Mouse (Mus musculus) embryonic facial prominence, embryonic 13.5 days (tissue): ENCODE data around the gene Rgl2. TPM values are rescaled to one million over a fixed set of nuclear protein-coding genes. Genes with fewer than 3 reads are reported as not detected.
A peak's percentile ranks its signal among the peaks of the same experiment; 100 is the strongest.

Source experiments
- ATAC-seq: fragments of 200-750 bp; cut with Nextera tagmentation; 2 replicates; pipeline ENCODE4 v1.8.0; 2017; ENCODE audit warnings: low read depth; ENCODE audit not compliant: insufficient number of reproducible peaks, insufficient read depth, low FRiP score, low TSS enrichment
- H3K27ac ChIP-seq: fragments of 300-500 bp; sonication (generic); 2 replicates; pipeline ENCODE4 v1.5.1; 2015; ENCODE audit warnings: moderate library complexity, mild to moderate bottlenecking, inconsistent platforms
- H3K27me3 ChIP-seq: fragments of 300-500 bp; sonication (generic); 2 replicates; pipeline ENCODE4 v1.6.1; 2015; ENCODE audit warnings: mild to moderate bottlenecking, inconsistent platforms
- H3K36me3 ChIP-seq: fragments of 300-500 bp; sonication (generic); 2 replicates; pipeline ENCODE4 v1.6.1; 2015; ENCODE audit warnings: mild to moderate bottlenecking, inconsistent platforms
- H3K4me1 ChIP-seq: fragments of 300-500 bp; sonication (generic); 2 replicates; pipeline ENCODE4 v1.6.1; 2015; ENCODE audit warnings: inconsistent platforms
- H3K4me2 ChIP-seq: fragments of 300-500 bp; sonication (generic); 2 replicates; pipeline ENCODE4 v1.6.1; 2015; ENCODE audit warnings: moderate library complexity, mild to moderate bottlenecking, inconsistent platforms
- H3K4me3 ChIP-seq: fragments of 300-500 bp; sonication (generic); 2 replicates; pipeline ENCODE4 v1.5.1; 2015; ENCODE audit warnings: mild to moderate bottlenecking, inconsistent platforms
- H3K9ac ChIP-seq: fragments of 300-500 bp; sonication (generic); 2 replicates; pipeline ENCODE4 v1.6.1; 2015; ENCODE audit warnings: mild to moderate bottlenecking, inconsistent platforms
- H3K9me3 ChIP-seq: fragments of 300-500 bp; sonication (generic); 2 replicates; pipeline ENCODE4 v1.6.1; 2016; ENCODE audit warnings: inconsistent platforms
- WGBS: fragments of 180-500 bp; shearing (Covaris S2); methylation state at CpG from one replicate; pipeline ENCODE4 v1.1.7; 2015; ENCODE audit warnings: mixed read lengths; 5-methylcytosine and 5-hydroxymethylcytosine counted together
- polyA plus RNA-seq: library from polyadenylated mRNA; unstranded; fragments of >200 nt; fragmentation: Nextera tagmentation; extraction: Ambion mirVana; gene quantifications from 2 replicates; pipeline ENCODE4 v1.2.1, GENCODE M21; 2015

Gene Rgl2
- polyA plus RNA-seq, 1 experiment from 2014 or later, result 61.2 TPM

DNA sequence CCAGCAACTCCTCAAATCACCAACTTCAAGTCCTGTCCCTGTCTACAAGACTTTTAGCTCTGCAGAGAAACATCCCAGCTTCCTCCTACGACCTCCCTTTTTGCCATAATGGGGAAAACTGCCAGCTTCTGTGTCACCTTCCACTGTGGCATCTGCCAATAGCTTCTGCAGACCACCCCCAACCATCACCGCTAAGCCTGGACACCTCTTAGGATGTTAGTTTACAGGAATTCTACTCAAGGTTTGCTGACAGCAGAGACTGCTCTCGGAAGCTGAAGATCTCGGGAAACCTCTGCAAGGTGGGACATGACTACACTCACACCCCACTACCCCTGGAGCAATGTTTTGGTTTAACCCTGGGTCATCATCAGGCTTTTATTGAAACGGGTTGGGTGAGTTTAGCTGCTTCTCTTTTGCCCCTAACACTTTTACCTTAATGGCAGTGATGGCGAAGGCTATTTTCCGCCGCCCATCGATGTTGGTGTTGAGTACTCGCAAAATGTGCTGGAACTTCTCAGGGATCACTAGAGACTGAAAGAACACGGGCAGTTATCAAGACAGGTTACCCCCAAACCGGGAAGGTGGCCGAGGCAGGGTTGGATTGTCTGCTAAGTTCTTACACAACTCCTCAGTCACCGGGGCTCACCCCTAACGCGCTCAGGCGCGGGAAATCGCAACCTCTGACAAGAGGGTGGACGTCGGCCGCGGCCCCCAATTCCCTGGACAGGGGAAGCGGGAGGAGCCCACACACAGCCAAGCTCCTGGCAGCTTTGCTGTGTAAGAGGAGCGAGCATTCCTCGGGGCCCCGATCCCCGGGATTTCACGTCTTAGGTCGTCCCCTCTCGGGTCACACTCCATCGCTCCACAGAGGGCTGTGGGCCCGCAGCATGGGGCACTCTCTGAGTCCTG, 25.6 kb downstream of the Rgl2 start:
- Histone ChIP-seq H3K4me1 (peaks cover 60% of the 10 kb centered on the region), H3K4me2 (peak overlapping the region; percentile 98), H3K27ac (peak overlapping the region; percentile 93), H3K4me3 (peak overlapping the region; percentile 81), H3K9me3 (no peaks in the 10 kb centered on the region), H3K9ac (peak overlapping the region; percentile 98), H3K36me3 (peaks cover 51% of the 10 kb centered on the region), H3K27me3 (no peaks in the 10 kb centered on the region)
- ATAC-seq, result peak; percentile 2; the same call in 1 of the 2 replicates
- WGBS, result under 1% methylated on average over 33 of the region's 33 CpGs

DNA sequence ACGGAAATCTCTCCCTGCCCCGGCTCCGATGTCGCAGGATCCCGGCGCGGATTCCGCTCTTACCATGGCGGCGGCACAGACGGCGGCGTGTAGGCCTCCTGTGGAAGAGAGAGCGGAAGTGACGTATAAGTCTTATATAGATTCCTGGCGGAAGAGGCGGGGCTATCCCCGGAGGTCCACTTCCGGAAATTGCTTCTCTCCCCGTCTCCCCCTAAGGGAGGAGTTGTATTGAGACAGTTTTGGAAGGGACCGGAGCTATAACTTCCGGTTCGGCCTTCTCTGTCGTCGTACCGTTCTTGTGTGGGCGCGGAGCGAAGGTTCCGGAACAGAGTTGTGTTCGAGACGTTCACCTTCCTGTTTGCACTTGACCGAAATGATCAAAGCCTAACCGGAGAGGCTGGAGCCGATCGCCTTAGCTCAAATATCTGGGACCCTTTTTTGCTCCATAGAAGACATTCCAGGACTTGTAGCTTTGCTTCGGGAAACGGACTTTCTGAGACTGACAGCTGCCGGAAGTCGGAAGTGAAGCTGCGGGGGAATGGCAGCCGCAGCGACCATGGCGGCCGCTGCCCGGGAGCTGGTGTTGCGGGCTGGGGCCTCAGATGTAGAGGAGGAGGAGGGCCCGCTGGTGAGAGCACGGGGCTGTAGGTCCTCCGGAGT, 26.3 kb downstream of the Rgl2 start, which contains the start of the genes Vps52 and Rps18:
TSS of gene Vps52 (plus strand) at position 258 of the 660 bp plus-strand sequence.
TSS of gene Rps18 (minus strand) at position 447 of the 660 bp plus-strand sequence.
- Histone ChIP-seq H3K4me3 (peak within 1 kb of the TSS; percentile 81), H3K27me3 (no peaks in the 10 kb centered on the region), H3K36me3 (peaks cover 56% of the 10 kb centered on the region), H3K4me2 (peak within 1 kb of the TSS; percentile 98), H3K4me1 (peaks cover 52% of the 10 kb centered on the region), H3K9ac (peak within 1 kb of the TSS; percentile 98), H3K27ac (peak within 1 kb of the TSS; percentile 93), H3K9me3 (no peaks in the 10 kb centered on the region)
- ATAC-seq, result peak; percentile 76
- WGBS, result under 1% methylated on average over 50 of the region's 50 CpGs

DNA sequence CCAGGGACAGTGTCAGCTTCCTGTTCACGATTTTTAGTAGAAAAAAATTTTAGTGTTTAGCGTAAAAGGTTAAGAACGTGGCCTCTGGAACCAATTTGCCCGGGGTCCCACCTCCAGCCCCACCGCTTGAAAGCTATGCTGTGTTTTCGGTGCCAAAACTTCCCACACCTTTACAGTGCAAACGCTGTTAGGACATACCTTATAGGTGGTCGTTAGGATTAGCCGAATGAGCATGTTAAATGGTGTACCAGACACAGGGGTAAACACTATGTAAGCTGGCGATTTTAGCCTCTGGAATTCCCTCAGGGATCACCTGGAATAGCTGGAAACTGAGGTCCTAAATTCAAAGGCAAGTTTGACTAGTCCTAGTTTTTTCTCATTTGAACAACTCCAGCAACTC, 27.0 kb downstream of the Rgl2 start:
- H3K36me3 ChIP-seq, result peaks cover 62% of the 10 kb centered on the region
- no peaks in the 10 kb centered on the region for H3K27me3 ChIP-seq
- no peaks in the 10 kb centered on the region for H3K9me3 ChIP-seq
- 7% methylated on average over 10 of the region's 10 CpGs for WGBS
- H3K27ac ChIP-seq, result peak overlapping the region; percentile 89
- peaks cover 46% of the 10 kb centered on the region for H3K4me1 ChIP-seq
- H3K4me2 ChIP-seq, result peak overlapping the region; percentile 79
- no peak for ATAC-seq
- peak overlapping the region; percentile 98 for H3K9ac ChIP-seq
- peak overlapping the region; percentile 81 for H3K4me3 ChIP-seq

DNA sequence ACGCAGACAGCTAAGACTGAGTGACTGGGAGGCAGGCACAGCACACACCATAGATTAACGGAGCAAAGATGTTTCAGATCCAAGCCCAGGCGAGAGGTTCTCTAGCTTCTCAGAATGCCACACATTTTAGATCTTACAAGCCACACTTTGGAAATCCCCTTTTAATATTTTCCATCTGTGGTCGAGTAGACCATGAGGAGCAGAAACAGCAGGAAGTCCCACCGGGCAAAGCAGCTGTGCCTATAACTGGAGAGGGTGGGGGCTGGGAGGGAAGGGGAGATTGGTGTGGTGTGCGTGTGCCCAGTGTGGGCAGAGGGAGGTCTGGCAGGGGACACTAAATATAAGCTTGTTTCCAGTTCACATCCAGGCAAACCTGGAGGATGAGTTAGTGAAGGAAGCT, 28.1 kb downstream of the Rgl2 start:
- Histone ChIP-seq H3K36me3 (peaks cover 66% of the 10 kb centered on the region), H3K27me3 (no peaks in the 10 kb centered on the region), H3K9ac (peak overlapping the region; percentile 44; the same call in 1 of the 2 replicates), H3K4me2 (no peak overlapping the region), H3K4me1 (peaks cover 35% of the 10 kb centered on the region), H3K27ac (no peak overlapping the region), H3K4me3 (no peak overlapping the region), H3K9me3 (no peaks in the 10 kb centered on the region)
- no peak for ATAC-seq
- WGBS, result 57% methylated on average over 6 of the region's 6 CpGs

DNA sequence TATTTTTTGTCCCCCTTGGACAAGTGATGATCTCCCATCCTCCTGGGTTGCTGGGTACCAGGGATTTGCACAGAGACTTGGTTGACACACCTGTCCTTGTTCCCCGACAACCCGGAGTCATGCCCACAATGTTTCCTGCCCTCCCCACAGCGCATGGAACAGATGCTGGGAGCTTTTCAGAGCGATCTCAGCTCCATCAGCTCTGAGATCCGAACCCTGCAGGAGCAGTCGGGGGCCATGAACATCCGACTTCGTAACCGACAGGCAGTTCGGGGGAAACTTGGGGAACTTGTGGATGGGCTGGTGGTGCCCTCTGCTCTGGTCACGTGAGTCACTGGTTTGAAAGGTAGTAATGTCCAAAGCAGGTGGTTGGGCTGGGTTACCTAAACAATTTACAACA, 29.1 kb downstream of the Rgl2 start:
- peaks cover 25% of the 10 kb centered on the region for H3K4me1 ChIP-seq
- no peaks in the 10 kb centered on the region for H3K27me3 ChIP-seq
- no peak overlapping the region for H3K27ac ChIP-seq
- H3K36me3 ChIP-seq, result peaks cover 66% of the 10 kb centered on the region
- no peaks in the 10 kb centered on the region for H3K9me3 ChIP-seq
- no peak for ATAC-seq
- H3K4me2 ChIP-seq, result no peak overlapping the region
- no peak overlapping the region for H3K9ac ChIP-seq
- WGBS, result 94% methylated on average over 11 of the region's 11 CpGs
- H3K4me3 ChIP-seq, result no peak overlapping the region

DNA sequence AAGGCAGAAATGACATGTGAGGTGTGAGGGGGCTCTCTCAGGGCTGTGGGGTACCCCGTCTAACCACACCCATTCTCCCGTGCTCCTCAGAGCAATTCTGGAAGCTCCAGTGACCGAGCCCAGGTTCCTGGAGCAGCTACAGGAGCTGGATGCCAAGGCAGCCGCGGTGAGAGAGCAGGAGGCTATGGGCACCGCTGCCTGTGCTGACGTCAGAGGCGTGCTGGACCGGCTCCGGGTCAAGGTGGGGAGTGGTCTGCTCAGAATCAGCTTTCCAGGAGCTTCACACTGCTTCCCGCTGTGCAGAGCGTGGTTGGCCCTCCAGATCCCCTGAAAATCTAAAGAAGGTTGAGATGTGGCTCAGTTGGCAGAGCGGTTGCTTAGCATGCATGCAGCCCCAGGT, 29.8 kb downstream of the Rgl2 start:
- H3K27ac ChIP-seq, result no peak overlapping the region
- H3K4me2 ChIP-seq, result no peak overlapping the region
- no peaks in the 10 kb centered on the region for H3K27me3 ChIP-seq
- 95% methylated on average over 13 of the region's 13 CpGs for WGBS
- peaks cover 66% of the 10 kb centered on the region for H3K36me3 ChIP-seq
- no peak for ATAC-seq
- no peaks in the 10 kb centered on the region for H3K9me3 ChIP-seq
- H3K4me3 ChIP-seq, result no peak overlapping the region
- no peak overlapping the region for H3K9ac ChIP-seq
- H3K4me1 ChIP-seq, result peaks cover 19% of the 10 kb centered on the region

DNA sequence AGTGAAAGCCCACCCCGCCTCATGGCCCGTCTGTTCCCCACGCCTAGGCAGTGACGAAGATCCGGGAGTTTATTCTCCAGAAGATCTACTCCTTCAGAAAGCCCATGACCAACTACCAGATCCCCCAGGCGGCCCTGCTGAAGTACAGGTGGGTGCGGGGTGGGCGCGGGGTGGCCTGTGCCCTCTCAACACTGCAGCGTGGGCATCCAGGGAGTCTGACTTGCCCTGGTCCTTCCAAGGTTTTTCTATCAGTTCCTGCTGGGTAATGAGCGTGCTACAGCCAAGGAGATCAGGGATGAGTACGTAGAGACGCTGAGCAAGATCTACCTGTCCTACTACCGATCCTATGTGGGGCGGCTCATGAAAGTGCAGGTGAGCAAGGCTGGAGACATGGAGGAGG, 30.6 kb downstream of the Rgl2 start:
- Histone ChIP-seq H3K4me2 (no peak overlapping the region), H3K36me3 (peaks cover 65% of the 10 kb centered on the region), H3K9me3 (no peaks in the 10 kb centered on the region), H3K4me1 (peaks cover 13% of the 10 kb centered on the region), H3K27ac (no peak overlapping the region), H3K9ac (no peak overlapping the region), H3K27me3 (no peaks in the 10 kb centered on the region), H3K4me3 (no peak overlapping the region)
- 93% methylated on average over 15 of the region's 15 CpGs for WGBS
- ATAC-seq, result no peak

DNA sequence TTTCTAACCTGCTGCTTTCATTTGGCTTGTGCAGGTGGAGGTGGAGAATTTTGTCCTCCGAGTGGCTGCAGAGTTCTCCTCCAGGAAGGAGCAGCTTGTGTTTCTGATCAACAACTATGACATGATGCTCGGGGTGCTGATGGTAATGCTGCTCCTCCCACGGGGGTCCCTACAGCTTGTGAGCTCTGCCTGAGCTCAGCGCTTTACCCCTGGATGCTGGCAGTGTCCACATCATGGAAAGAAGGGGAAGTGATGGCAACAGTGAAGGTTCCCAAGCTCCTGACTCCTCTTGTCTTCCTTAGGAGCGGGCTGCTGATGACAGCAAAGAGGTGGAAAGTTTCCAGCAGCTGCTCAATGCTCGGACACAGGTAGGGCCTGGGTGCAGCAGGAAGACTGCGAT, 33.5 kb downstream of the Rgl2 start:
- WGBS, result 89% methylated on average over 7 of the region's 7 CpGs
- Histone ChIP-seq H3K4me2 (no peak overlapping the region), H3K4me1 (no peaks in the 10 kb centered on the region), H3K27ac (no peak overlapping the region), H3K4me3 (no peak overlapping the region), H3K9ac (no peak overlapping the region), H3K9me3 (no peaks in the 10 kb centered on the region), H3K27me3 (no peaks in the 10 kb centered on the region), H3K36me3 (peaks cover 82% of the 10 kb centered on the region)
- no peak for ATAC-seq

DNA sequence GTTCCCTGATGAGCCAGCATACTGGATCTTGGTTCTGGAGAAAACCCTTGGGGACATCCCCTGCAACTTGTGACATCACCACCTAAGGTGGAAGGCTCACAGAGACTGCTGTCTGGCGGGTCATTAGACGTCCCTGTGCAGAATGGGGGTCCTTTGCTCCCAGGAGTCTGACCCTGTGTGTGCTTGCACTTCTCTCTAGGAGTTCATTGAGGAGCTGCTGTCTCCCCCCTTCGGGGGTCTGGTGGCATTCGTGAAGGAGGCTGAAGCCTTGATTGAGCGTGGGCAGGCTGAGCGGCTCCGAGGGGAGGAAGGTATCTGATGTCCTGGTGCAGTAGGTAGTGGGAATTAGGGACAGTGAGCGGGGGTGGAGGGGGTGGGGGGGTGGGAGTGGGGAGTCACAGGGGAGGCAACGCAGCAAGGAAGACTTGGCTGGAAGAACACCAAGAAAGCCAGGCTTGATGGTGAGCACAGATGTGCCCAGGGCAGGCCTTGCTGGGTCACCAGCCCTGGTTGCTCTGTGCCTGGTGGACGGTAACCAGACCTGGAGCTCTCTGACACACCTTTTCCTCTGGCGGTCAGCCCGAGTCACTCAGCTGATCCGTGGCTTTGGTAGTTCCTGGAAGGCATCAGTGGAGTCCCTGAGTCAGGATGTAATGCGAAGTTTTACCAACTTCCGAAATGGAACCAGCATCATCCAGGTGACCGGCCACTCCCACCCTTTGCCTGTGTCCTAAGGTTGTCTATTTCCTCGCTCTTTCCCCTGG, 35.9 kb downstream of the Rgl2 start:
- Histone ChIP-seq H3K4me2 (no peak overlapping the region), H3K9me3 (no peaks in the 10 kb centered on the region), H3K36me3 (peaks cover 59% of the 10 kb centered on the region), H3K9ac (no peak overlapping the region), H3K4me1 (no peaks in the 10 kb centered on the region), H3K27me3 (no peaks in the 10 kb centered on the region), H3K4me3 (no peak overlapping the region), H3K27ac (no peak overlapping the region)
- WGBS, result 88% methylated on average over 16 of the region's 17 CpGs
- no peak for ATAC-seq

DNA sequence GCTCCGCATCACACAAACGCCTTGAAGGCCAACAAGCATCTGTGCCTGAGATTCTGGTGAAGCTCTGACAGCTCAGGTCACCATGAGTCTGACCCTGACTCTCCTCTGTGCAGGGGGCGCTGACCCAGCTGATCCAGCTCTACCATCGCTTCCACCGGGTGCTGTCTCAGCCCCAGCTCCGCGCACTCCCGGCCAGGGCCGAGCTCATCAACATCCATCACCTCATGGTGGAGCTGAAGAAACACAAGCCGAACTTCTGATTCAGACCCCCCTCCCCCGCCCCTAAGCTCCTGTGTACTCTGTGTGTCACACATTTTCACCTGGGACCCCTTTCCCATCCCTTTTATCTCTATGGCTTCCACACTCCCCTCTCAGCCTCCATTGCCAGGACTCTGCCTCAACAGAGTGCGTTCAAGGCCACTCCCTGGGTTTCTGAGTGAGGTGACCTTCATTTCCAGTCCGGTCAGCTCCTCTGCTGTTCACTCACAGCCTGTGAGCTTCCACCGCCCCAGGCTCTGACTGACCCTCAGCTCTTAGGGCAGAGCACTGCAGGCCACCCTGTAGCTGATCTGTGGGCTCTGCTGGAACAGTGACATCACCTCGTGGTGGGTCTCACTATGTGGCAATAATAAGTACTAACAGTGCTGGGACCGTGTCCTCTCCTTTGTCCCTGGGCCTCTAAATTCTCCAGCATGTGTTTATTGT, 36.7 kb downstream of the Rgl2 start:
- Histone ChIP-seq H3K9ac (no peak overlapping the region), H3K4me1 (no peaks in the 10 kb centered on the region), H3K27ac (no peak overlapping the region), H3K4me2 (no peak overlapping the region), H3K4me3 (no peak overlapping the region), H3K36me3 (peaks cover 52% of the 10 kb centered on the region), H3K27me3 (no peaks in the 10 kb centered on the region), H3K9me3 (no peaks in the 10 kb centered on the region)
- 87% methylated on average over 16 of the region's 16 CpGs for WGBS
- no peak for ATAC-seq

DNA sequence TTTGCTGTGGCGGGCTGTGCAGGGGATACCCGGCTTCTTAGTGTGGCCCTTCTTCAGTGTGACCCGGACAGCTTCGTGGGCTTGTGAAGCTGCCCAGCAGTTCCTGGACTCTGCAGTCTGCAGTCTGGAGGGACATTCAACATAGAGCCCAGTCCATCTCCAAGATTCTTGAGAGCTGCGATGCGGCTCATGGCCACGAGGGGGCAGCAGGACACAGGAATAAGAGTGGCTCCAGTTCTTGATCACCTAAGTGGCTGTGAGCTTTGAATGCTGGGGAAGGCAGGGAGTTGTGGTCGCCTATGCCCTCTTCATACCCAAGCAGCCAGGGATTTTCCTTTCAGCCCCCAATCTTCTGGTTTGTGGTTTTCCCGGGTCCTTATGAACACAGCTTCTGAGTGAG, 39.1 kb downstream of the Rgl2 start:
- Histone ChIP-seq H3K9me3 (no peaks in the 10 kb centered on the region), H3K27me3 (peaks cover 9% of the 10 kb centered on the region; the same call in 1 of the 2 replicates), H3K4me1 (no peaks in the 10 kb centered on the region), H3K36me3 (peaks cover 27% of the 10 kb centered on the region), H3K4me2 (no peak overlapping the region), H3K27ac (no peak overlapping the region), H3K4me3 (no peak overlapping the region), H3K9ac (no peak overlapping the region; the same call in 1 of the 2 replicates)
- WGBS, result 3% methylated on average over 9 of the region's 9 CpGs
- peak; percentile 38; the same call in 1 of the 2 replicates for ATAC-seq
